Mouse (Mus musculus) mouse trophoblast stem cell (cell line): ENCODE data around the gene Zfp668.
"Not testable (repeated sequence)": the region's sequence is repeated elsewhere in the genome, so short reads cannot be mapped to it uniquely, and the experiment has no call there.

Experiments used
- in situ Hi-C, 2 experiments: fragments of 300-500 bp; cut with MseI, MboI; formaldehyde crosslinking; loops; 2 replicates in 1 of 2; 3 replicates in 1 of 2; pipeline ENCODE4 v1.15.1; 2025

Zfp668 gene

GRCm38 (mm10) chr7:127876467-127877348, at the start of gene Zfp668:
Gene Zfp668, minus strand, starts transcription at chr7:127876828.
- in situ Hi-C loops, result no loop called here

- in situ Hi-C loops, result no loop called here
These were observed 49.4 kb upstream of the Zfp668 start for GRCm38 (mm10) chr7:127926066-127926465.

- in situ Hi-C loops, result no loop called here
These were observed 48.6 kb upstream of the Zfp668 start for GRCm38 (mm10) chr7:127925252-127925651.

GRCm38 (mm10) chr7:127923714-127924113, 47.1 kb upstream of the Zfp668 start:
- in situ Hi-C loops, result no loop called here

- in situ Hi-C loops, result no loop called here
These were observed 46.0 kb upstream of the Zfp668 start for GRCm38 (mm10) chr7:127922451-127923275.

- in situ Hi-C loops, result no loop called here
These were observed 44.9 kb upstream of the Zfp668 start for GRCm38 (mm10) chr7:127921516-127921915.

- in situ Hi-C loops, result no loop called here
These were observed 42.7 kb upstream of the Zfp668 start for GRCm38 (mm10) chr7:127919290-127919689.

- in situ Hi-C loops, result no loop called here
These were observed 41.6 kb upstream of the Zfp668 start for GRCm38 (mm10) chr7:127918203-127918602.

- in situ Hi-C loops, result no loop called here
These were observed 38.7 kb upstream of the Zfp668 start for GRCm38 (mm10) chr7:127915293-127915692.

GRCm38 (mm10) chr7:127912938-127913337, 36.3 kb upstream of the Zfp668 start:
- in situ Hi-C loops, result no loop called here

- in situ Hi-C loops, result no loop called here
These were observed 35.7 kb upstream of the Zfp668 start, which contains the start of gene Kat8 for GRCm38 (mm10) chr7:127912190-127912871. Gene Kat8, plus strand, starts transcription at chr7:127912516.

GRCm38 (mm10) chr7:127908656-127909055, 32.0 kb upstream of the Zfp668 start:
- in situ Hi-C loops, result no loop called here

GRCm38 (mm10) chr7:127907939-127908338, 31.3 kb upstream of the Zfp668 start:
- in situ Hi-C loops, result no loop called here

- in situ Hi-C loops, result no loop called here
These were observed 27.6 kb upstream of the Zfp668 start, which contains the start of gene Bckdk for GRCm38 (mm10) chr7:127903971-127904796. Gene Bckdk, plus strand, starts transcription at chr7:127904082.

- in situ Hi-C loops, result no loop called here
These were observed 25.1 kb upstream of the Zfp668 start for GRCm38 (mm10) chr7:127901772-127902171.

- in situ Hi-C loops, result no loop called here
These were observed 23.4 kb upstream of the Zfp668 start for GRCm38 (mm10) chr7:127899997-127900396.

- in situ Hi-C loops, result no loop called here
These were observed 21.7 kb upstream of the Zfp668 start for GRCm38 (mm10) chr7:127898179-127898956.

- in situ Hi-C loops, result no loop called here
These were observed 20.9 kb upstream of the Zfp668 start for GRCm38 (mm10) chr7:127897542-127897941.

GRCm38 (mm10) chr7:127896384-127896783, 19.8 kb upstream of the Zfp668 start:
- in situ Hi-C loops, result no loop called here

- in situ Hi-C loops, result not testable (repeated sequence)
These were observed 19.3 kb upstream of the Zfp668 start for GRCm38 (mm10) chr7:127895891-127896290.
